Mouse (Mus musculus): Measurements from ENCODE around the gene Bicral.

DNA sequence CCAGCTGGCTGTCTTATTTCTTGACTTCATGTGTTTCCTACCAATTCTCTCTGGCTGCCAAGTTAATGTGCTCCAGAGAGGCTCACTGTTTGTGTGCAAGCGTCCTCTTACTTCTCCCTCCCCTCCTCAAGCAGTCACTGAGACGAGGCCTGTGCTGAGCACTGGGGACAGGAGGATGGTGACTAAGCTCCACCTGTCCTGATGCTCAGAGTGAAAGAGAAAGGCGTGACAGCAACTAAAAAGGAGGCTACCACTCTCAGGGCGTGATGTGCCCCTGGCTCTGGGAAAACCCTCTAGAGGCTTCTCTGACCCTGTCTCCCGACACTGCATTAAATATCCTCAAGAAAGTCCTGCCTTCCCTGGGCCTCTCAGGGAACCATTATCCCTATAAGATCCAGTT lies 109.0 kb downstream of the Bicral start:
- TF ChIP-seq CTCF (IDR thresholded peaks at IDR 0.05) (no peak), POLR2A (IDR thresholded peaks at IDR 0.05; ENCODE audit: insufficient read depth, low read depth, low read length) (no peak)
